Comparison of ENCODE assay signal across 12 mouse cellular contexts in genomic region chr2:112822721-112823120, GRCm38 (mm10).
DNase-seq lines count a peak whose midpoint lies in the region; ATAC-seq and TF ChIP-seq lines count a peak whose summit lies in the region.
"Had no signal": no experiment of that assay in that cellular context is flagged by ENCODE, and none has a peak within 500 bp of the region (broad histone marks: within the 10 kb centered on the region; RNA-seq: fewer than 3 reads in every experiment).

No protein-coding gene starts in this region.

- no peaks in the 10 kb centered on the region for H3K27me3 ChIP-seq in intestine, postnatal 0 days (replicated peaks; ENCODE audit: control insufficient read depth, insufficient read depth, low read length)
- H3K27me3 ChIP-seq in intestine, embryonic 15.5 days (replicated peaks), result no peaks in the 10 kb centered on the region
- H3K27me3 ChIP-seq in midbrain, embryonic 11.5 days (ENCODE audit: control insufficient read depth, insufficient read depth, low read length), result no peaks in the 10 kb centered on the region
- no peaks in the 10 kb centered on the region for H3K27me3 ChIP-seq in midbrain, embryonic 10.5 days (ENCODE audit: low read depth, poor library complexity, severe bottlenecking)
- H3K27me3 ChIP-seq in hindbrain, postnatal 0 days (ENCODE audit: insufficient read depth, low read length), result no peaks in the 10 kb centered on the region
- H3K27me3 ChIP-seq: heart, embryonic 13.5 days; limb, embryonic 12.5 days had no signal

- TF ChIP-seq CTCF in intestine, postnatal 0 days (IDR thresholded peaks at IDR 0.05; ENCODE audit: low read depth), result peak; percentile 52
- TF ChIP-seq CTCF in hindbrain, postnatal 0 days (IDR thresholded peaks at IDR 0.05; ENCODE audit: low read depth), result peak; percentile 47

- no peak overlapping the region for H3K27ac ChIP-seq in intestine, postnatal 0 days (ENCODE audit: low read depth, low read length)
- no peak overlapping the region for H3K27ac ChIP-seq in intestine, embryonic 15.5 days
- no peak overlapping the region for H3K27ac ChIP-seq in midbrain, embryonic 11.5 days (ENCODE audit: low read depth, low read length)
- no peak overlapping the region for H3K27ac ChIP-seq in midbrain, embryonic 10.5 days (replicated peaks)
- no peak overlapping the region for H3K27ac ChIP-seq in hindbrain, postnatal 0 days
- H3K27ac ChIP-seq: heart, embryonic 13.5 days; limb, embryonic 12.5 days had no signal

- no peaks in the 10 kb centered on the region for H3K36me3 ChIP-seq in intestine, postnatal 0 days (ENCODE audit: control insufficient read depth, insufficient read depth)
- no peaks in the 10 kb centered on the region for H3K36me3 ChIP-seq in intestine, embryonic 15.5 days
- H3K36me3 ChIP-seq in midbrain, embryonic 11.5 days (ENCODE audit: control insufficient read depth, insufficient read depth, low read length), result no peaks in the 10 kb centered on the region
- H3K36me3 ChIP-seq in midbrain, embryonic 10.5 days, result no peaks in the 10 kb centered on the region
- H3K36me3 ChIP-seq in hindbrain, postnatal 0 days (ENCODE audit: insufficient read depth, low read length), result no peaks in the 10 kb centered on the region
- H3K36me3 ChIP-seq: G1E; heart, embryonic 13.5 days; limb, embryonic 12.5 days had no signal

- no peak for ATAC-seq in intestine, postnatal 0 days
- no peak for ATAC-seq in intestine, embryonic 15.5 days
- 0 out of 2 replicates have a peak, but pooled peaks have one; percentile 51 for ATAC-seq in midbrain, embryonic 11.5 days (ENCODE audit: low FRiP score)
- ATAC-seq in hindbrain, postnatal 0 days, result 0 out of 2 replicates have a peak, but pooled peaks have one; percentile 64

- H3K4me2 ChIP-seq in intestine, postnatal 0 days (replicated peaks; ENCODE audit: low read depth), result no peak overlapping the region
- H3K4me2 ChIP-seq in intestine, embryonic 15.5 days (replicated peaks), result no peak overlapping the region
- H3K4me2 ChIP-seq in midbrain, embryonic 11.5 days, result no peak overlapping the region
- H3K4me2 ChIP-seq in hindbrain, postnatal 0 days (ENCODE audit: low read depth, low read length), result no peak overlapping the region
- H3K4me2 ChIP-seq: heart, embryonic 13.5 days; limb, embryonic 12.5 days had no signal

- DNase-seq in midbrain, embryonic 11.5 days (ENCODE audit: low spot score, missing footprints), result no peak
- no peak for DNase-seq in midbrain, embryonic 10.5 days (ENCODE audit: low spot score)
- peak; percentile 32 for DNase-seq in hindbrain, postnatal 0 days (ENCODE audit: low spot score)
- DNase-seq in right cerebral cortex, postnatal 25 days, result peak; percentile 30
- no peak for DNase-seq in heart, adult 11 months
- DNase-seq: adrenal gland, postnatal 10 days; kidney, adult 11 months had no signal

- no peaks in the 10 kb centered on the region for H3K4me1 ChIP-seq in intestine, postnatal 0 days (replicated peaks; ENCODE audit: control insufficient read depth, insufficient read depth, low read length)
- no peaks in the 10 kb centered on the region for H3K4me1 ChIP-seq in intestine, embryonic 15.5 days (replicated peaks)
- H3K4me1 ChIP-seq in midbrain, embryonic 11.5 days (ENCODE audit: control insufficient read depth, insufficient read depth, low read length), result no peaks in the 10 kb centered on the region
- H3K4me1 ChIP-seq in midbrain, embryonic 10.5 days, result no peaks in the 10 kb centered on the region
- H3K4me1 ChIP-seq in hindbrain, postnatal 0 days (ENCODE audit: insufficient read depth, low read length), result no peaks in the 10 kb centered on the region
- H3K4me1 ChIP-seq: heart, embryonic 13.5 days; limb, embryonic 12.5 days had no signal

- WGBS in intestine, postnatal 0 days, result 28% methylated on average over 3 of the region's 3 CpGs
- WGBS in intestine, embryonic 15.5 days, result 32% methylated on average over 3 of the region's 3 CpGs
- 32% methylated on average over 3 of the region's 3 CpGs for WGBS in midbrain, embryonic 11.5 days
- WGBS in midbrain, embryonic 10.5 days, result 45% methylated on average over 3 of the region's 3 CpGs
- WGBS in hindbrain, postnatal 0 days, result 34% methylated on average over 3 of the region's 3 CpGs

- H3K4me3 ChIP-seq in intestine, postnatal 0 days (ENCODE audit: low read depth, low read length), result no peak overlapping the region
- H3K4me3 ChIP-seq in intestine, embryonic 15.5 days (replicated peaks), result no peak overlapping the region
- no peak overlapping the region for H3K4me3 ChIP-seq in midbrain, embryonic 11.5 days (ENCODE audit: low read depth, low read length)
- no peak overlapping the region for H3K4me3 ChIP-seq in midbrain, embryonic 10.5 days
- no peak overlapping the region for H3K4me3 ChIP-seq in hindbrain, postnatal 0 days (ENCODE audit: low read length)
- H3K4me3 ChIP-seq: heart, embryonic 13.5 days; limb, embryonic 12.5 days had no signal

- H3K9me3 ChIP-seq in intestine, postnatal 0 days (ENCODE audit: control insufficient read depth), result no peaks in the 10 kb centered on the region
- H3K9me3 ChIP-seq in intestine, embryonic 15.5 days, result no peaks in the 10 kb centered on the region
- H3K9me3 ChIP-seq in midbrain, embryonic 11.5 days (ENCODE audit: control insufficient read depth, low read length), result no peaks in the 10 kb centered on the region
- no peaks in the 10 kb centered on the region for H3K9me3 ChIP-seq in midbrain, embryonic 10.5 days (replicated peaks)
- no peaks in the 10 kb centered on the region for H3K9me3 ChIP-seq in hindbrain, postnatal 0 days (ENCODE audit: low read length)
- H3K9me3 ChIP-seq: G1E; heart, embryonic 13.5 days; limb, embryonic 12.5 days had no signal

- no peak overlapping the region for H3K9ac ChIP-seq in intestine, postnatal 0 days (ENCODE audit: low read depth, low read length)
- H3K9ac ChIP-seq in intestine, embryonic 15.5 days, result no peak overlapping the region
- H3K9ac ChIP-seq in midbrain, embryonic 11.5 days (ENCODE audit: low read length), result no peak overlapping the region
- no peak overlapping the region for H3K9ac ChIP-seq in hindbrain, postnatal 0 days (replicated peaks; ENCODE audit: low read length)
- H3K9ac ChIP-seq: heart, embryonic 13.5 days; limb, embryonic 12.5 days had no signal

Comparison
In these comparisons a context has a peak if more than half of its experiments do, and no peak if none do; other contexts are left out.
1. ATAC-seq: peak in midbrain, embryonic 11.5 days (single experiment) and hindbrain, postnatal 0 days (single experiment); none in intestine, postnatal 0 days (single experiment) and intestine, embryonic 15.5 days (single experiment).
2. DNase-seq: peak in hindbrain, postnatal 0 days (single experiment) and right cerebral cortex, postnatal 25 days (single experiment); none in midbrain, embryonic 11.5 days (single experiment), midbrain, embryonic 10.5 days (single experiment) and heart, adult 11 months (single experiment).